Mouse (Mus musculus) splenic B cell, adult 2 months (primary cell): ENCODE results near the gene Ndufs1.
A peak's percentile ranks its signal among the peaks of the same experiment; 100 is the strongest.
"Not testable (repeated sequence)": the region's sequence is repeated elsewhere in the genome, so short reads cannot be mapped to it uniquely, and the experiment has no call there.

ENCODE experiments used
- DNase-seq: peaks from one replicate; pipeline ENCODE4 v3.0.0-alpha.2; 2011; ENCODE audit warnings: low read depth, low spot score
- H3K27me3 ChIP-seq: 2 replicates; pipeline ENCODE4 v1.6.1; 2012; ENCODE audit warnings: mild to moderate bottlenecking, low read length, moderate library complexity, mixed read lengths; ENCODE audit not compliant: control insufficient read depth, poor library complexity, insufficient read depth, severe bottlenecking
- H3K36me3 ChIP-seq: 2 replicates; pipeline ENCODE4 v1.6.1; 2012; ENCODE audit warnings: mild to moderate bottlenecking, low read length, moderate library complexity, mixed read lengths; ENCODE audit not compliant: control insufficient read depth, poor library complexity, insufficient read depth, severe bottlenecking

Gene Ndufs1

GRCm38 (mm10) chr1:63199387-63199786 lies 22.8 kb upstream of the Ndufs1 start:
- no peak for DNase-seq
- H3K36me3 ChIP-seq: no peaks in the 10 kb centered on the region
- H3K27me3 ChIP-seq: no peaks in the 10 kb centered on the region

GRCm38 (mm10) chr1:63195848-63196512 lies 19.3 kb upstream of the Ndufs1 start:
- no peak for DNase-seq
- H3K27me3 ChIP-seq: no peaks in the 10 kb centered on the region
- no peaks in the 10 kb centered on the region for H3K36me3 ChIP-seq

GRCm38 (mm10) chr1:63192306-63193065 lies 15.9 kb upstream of the Ndufs1 start:
- no peak for DNase-seq
- no peaks in the 10 kb centered on the region for H3K27me3 ChIP-seq
- H3K36me3 ChIP-seq: no peaks in the 10 kb centered on the region

GRCm38 (mm10) chr1:63190851-63191250 lies 14.2 kb upstream of the Ndufs1 start:
- DNase-seq: no peak
- Histone ChIP-seq H3K36me3 (no peaks in the 10 kb centered on the region), H3K27me3 (no peaks in the 10 kb centered on the region)

- Histone ChIP-seq H3K27me3 (no peaks in the 10 kb centered on the region), H3K36me3 (no peaks in the 10 kb centered on the region)
- DNase-seq: no peak
These were observed 11.9 kb upstream of the Ndufs1 start for GRCm38 (mm10) chr1:63188536-63188935.

- DNase-seq, H3K27me3 ChIP-seq, H3K36me3 ChIP-seq: not testable (repeated sequence)
These were observed 8.8 kb upstream of the Ndufs1 start for GRCm38 (mm10) chr1:63185430-63185829.

- no peaks in the 10 kb centered on the region for H3K27me3 ChIP-seq
- DNase-seq: peak; percentile 62
- H3K36me3 ChIP-seq: peaks cover 5% of the 10 kb centered on the region; the same call in 1 of the 2 replicates
These were observed 6.1 kb upstream of the Ndufs1 start for GRCm38 (mm10) chr1:63182636-63183270.

- Histone ChIP-seq H3K27me3 (no peaks in the 10 kb centered on the region), H3K36me3 (peaks cover 5% of the 10 kb centered on the region; the same call in 1 of the 2 replicates)
- no peak for DNase-seq
These were observed 5.6 kb upstream of the Ndufs1 start for GRCm38 (mm10) chr1:63182212-63182611.

- peak; percentile 8 for DNase-seq
- H3K27me3 ChIP-seq: no peaks in the 10 kb centered on the region
- H3K36me3 ChIP-seq: peaks cover 5% of the 10 kb centered on the region; the same call in 1 of the 2 replicates
These were observed 4.8 kb upstream of the Ndufs1 start for GRCm38 (mm10) chr1:63181480-63181879.

- Histone ChIP-seq H3K27me3 (no peaks in the 10 kb centered on the region), H3K36me3 (peaks cover 5% of the 10 kb centered on the region; the same call in 1 of the 2 replicates)
- peak; percentile 98 for DNase-seq
These were observed 4.4 kb upstream of the Ndufs1 start for GRCm38 (mm10) chr1:63181019-63181418.

GRCm38 (mm10) chr1:63180575-63180974 lies 3.9 kb upstream of the Ndufs1 start:
- not testable (repeated sequence) for H3K36me3 ChIP-seq, H3K27me3 ChIP-seq, DNase-seq

- H3K27me3 ChIP-seq: no peaks in the 10 kb centered on the region
- peaks cover 5% of the 10 kb centered on the region; the same call in 1 of the 2 replicates for H3K36me3 ChIP-seq
- DNase-seq: no peak
These were observed 3.5 kb upstream of the Ndufs1 start for GRCm38 (mm10) chr1:63180122-63180521.

- no peak for DNase-seq
- H3K36me3 ChIP-seq: peaks cover 5% of the 10 kb centered on the region; the same call in 1 of the 2 replicates
- no peaks in the 10 kb centered on the region for H3K27me3 ChIP-seq
These were observed 1.7 kb upstream of the Ndufs1 start for GRCm38 (mm10) chr1:63178308-63178707.

GRCm38 (mm10) chr1:63176259-63176603 lies 402 bp downstream of the Ndufs1 start:
- Histone ChIP-seq H3K27me3 (no peaks in the 10 kb centered on the region), H3K36me3 (peaks cover 5% of the 10 kb centered on the region; the same call in 1 of the 2 replicates)
- DNase-seq: no peak

GRCm38 (mm10) chr1:63175853-63176252 lies 780 bp downstream of the Ndufs1 start:
- DNase-seq: no peak
- Histone ChIP-seq H3K27me3 (no peaks in the 10 kb centered on the region), H3K36me3 (peaks cover 7% of the 10 kb centered on the region; the same call in 1 of the 2 replicates)
